Mouse (Mus musculus) liver, embryonic 14.5 days (tissue): ENCODE data around the gene Ppig. TPM values are rescaled to one million over a fixed set of nuclear protein-coding genes. Genes with fewer than 3 reads are reported as not detected.

Experiments
- ATAC-seq: fragments of 200-750 bp; cut with Nextera tagmentation; 2 replicates; pipeline ENCODE4 v1.8.0; 2017; ENCODE audit warnings: moderate number of reproducible peaks, mild to moderate bottlenecking, moderate library complexity; ENCODE audit not compliant: insufficient read depth
- DNase-seq, 3 experiments: peaks; one replicate each; pipeline ENCODE4 v3.0.0-alpha.2; 2012 to 2013; ENCODE audit warnings: low read depth in 3 of 3, low spot score in 3 of 3
- H3K27ac ChIP-seq: fragments of 300-500 bp; sonication (generic); 2 replicates; pipeline ENCODE4 v1.5.1; 2014; ENCODE audit warnings: moderate library complexity, mild to moderate bottlenecking, control low read depth, inconsistent platforms
- H3K27me3 ChIP-seq: fragments of 300-500 bp; sonication (generic); 2 replicates; pipeline ENCODE4 v1.6.1; 2014; ENCODE audit warnings: mild to moderate bottlenecking, low read length, moderate library complexity; ENCODE audit not compliant: control insufficient read depth, insufficient read depth
- H3K36me3 ChIP-seq: fragments of 300-500 bp; sonication (generic); replicated peaks from 2 replicates; pipeline ENCODE4 v1.6.1; 2014; ENCODE audit warnings: low read depth; ENCODE audit not compliant: control insufficient read depth, insufficient read depth
- H3K4me1 ChIP-seq, 2 experiments: fragments of 200-500 bp in 1 of 2; fragments of 300-500 bp in 1 of 2; sonication (generic) in 1 of 2; replicated peaks; 2 replicates each; pipeline ENCODE4 v1.6.1; 2012 to 2014; ENCODE audit warnings: antibody characterized with exemption in 1 of 2, inconsistent platforms in 1 of 2, low read length in 1 of 2; ENCODE audit not compliant: control insufficient read depth in 2 of 2, insufficient read depth in 2 of 2
- H3K4me2 ChIP-seq: fragments of 300-500 bp; sonication (generic); 2 replicates; pipeline ENCODE4 v1.6.1; 2014; ENCODE audit warnings: low read depth, mild to moderate bottlenecking, control low read depth, moderate library complexity
- H3K4me3 ChIP-seq, 2 experiments: fragments of 200-500 bp in 1 of 2; fragments of 300-500 bp in 1 of 2; sonication (generic) in 1 of 2; 2 replicates each; pipeline ENCODE4 v1.5.1; 2012 to 2014; ENCODE audit warnings: low read depth in 2 of 2, low read length in 2 of 2, mild to moderate bottlenecking in 2 of 2, control low read depth in 1 of 2, inconsistent platforms in 1 of 2, moderate library complexity in 1 of 2; ENCODE audit not compliant: insufficient read depth in 1 of 2
- H3K9ac ChIP-seq: fragments of 300-500 bp; sonication (generic); replicated peaks from 2 replicates; pipeline ENCODE4 v1.6.1; 2014; ENCODE audit warnings: mild to moderate bottlenecking, control low read depth, moderate library complexity
- H3K9me3 ChIP-seq: fragments of 300-500 bp; sonication (generic); 2 replicates; pipeline ENCODE4 v1.6.1; 2016; ENCODE audit warnings: low read length, mixed read lengths; ENCODE audit not compliant: control insufficient read depth
- CTCF ChIP-seq: IDR thresholded peaks from 2 replicates; pipeline ENCODE4 v1.5.1; 2016; ENCODE audit warnings: antibody characterized with exemption, low read depth, control low read depth
- EP300 ChIP-seq: IDR thresholded peaks from 2 replicates; pipeline ENCODE4 v1.6.1; 2016; ENCODE audit warnings: antibody characterized with exemption, low read depth
- WGBS: fragments of 180-500 bp; shearing (Covaris S2); extraction: QIAGEN DNeasy Blood & Tissue Kit; methylation state at CpG from one replicate; pipeline ENCODE4 v1.1.7; 2014; ENCODE audit not compliant: insufficient replicate concordance; 5-methylcytosine and 5-hydroxymethylcytosine counted together
- polyA plus RNA-seq, 2 experiments: library from polyadenylated mRNA; depleted of rRNA in 1 of 2; stranded (reverse) in 1 of 2; unstranded in 1 of 2; fragments of >200 nt; fragmentation: Nextera tagmentation in 1 of 2; extraction: Ambion mirVana in 1 of 2; gene quantifications; 2 replicates each; pipeline versions ENCODE4 v1.2.1 to v1.2.3; 2012 to 2014

The Ppig gene
- polyA plus RNA-seq, 2 experiments = 10.0 to 60.2 TPM

GRCm38 (mm10) chr2:69790285-69790684 is 67.9 kb downstream of the Ppig start:
- H3K9me3 ChIP-seq = no peaks in the 10 kb centered on the region
- H3K4me2 ChIP-seq = peak overlapping the region; percentile 96
- TF ChIP-seq CTCF (peak; percentile 98), EP300 (no peak)
- DNase-seq (peak; percentile 83 to 88 (median 84)), ATAC-seq (peak; percentile 66)
- no peaks in the 10 kb centered on the region for H3K27me3 ChIP-seq
- peak overlapping the region; percentile 81 for H3K9ac ChIP-seq
- WGBS = under 1% methylated on average over 10 of the region's 10 CpGs
- peak overlapping the region; percentile 62 to 71 for H3K4me3 ChIP-seq
- peak overlapping the region; percentile 61 for H3K27ac ChIP-seq
- H3K36me3 ChIP-seq = peaks cover 5% of the 10 kb centered on the region
- H3K4me1 ChIP-seq = peaks cover 4% of the 10 kb centered on the region in 2 experiments

- DNase-seq = no peak
- Histone ChIP-seq H3K27me3 (no peaks in the 10 kb centered on the region), H3K9me3 (no peaks in the 10 kb centered on the region), H3K4me2 (peak overlapping the region; percentile 96), H3K27ac (no peak overlapping the region), H3K4me1 (peaks cover 4% of the 10 kb centered on the region in 2 experiments), H3K4me3 (peak overlapping the region in 1 of 2 experiments; percentile 71; a peak in 1 of 4 replicates), H3K36me3 (peaks cover 9% of the 10 kb centered on the region), H3K9ac (no peak overlapping the region)
- ATAC-seq = no peak
- WGBS = 38% methylated on average over 4 of the region's 4 CpGs
- no peak for TF ChIP-seq EP300
- TF ChIP-seq CTCF = no peak
These were observed 68.4 kb downstream of the Ppig start for GRCm38 (mm10) chr2:69790722-69791121.

- Histone ChIP-seq H3K4me1 (peaks cover 3 to 23% of the 10 kb centered on the region in 2 experiments; a peak in 3 of 4 replicates), H3K9ac (peak overlapping the region; percentile 23), H3K4me2 (peak overlapping the region; percentile 64), H3K27ac (peak overlapping the region; percentile 17; the same call in 1 of the 2 replicates), H3K4me3 (peak overlapping the region; percentile 40 to 44; a peak in 3 of 4 replicates), H3K9me3 (no peaks in the 10 kb centered on the region), H3K36me3 (no peaks in the 10 kb centered on the region), H3K27me3 (no peaks in the 10 kb centered on the region)
- peak; percentile 98 for TF ChIP-seq CTCF
- TF ChIP-seq EP300 = no peak; the same call in 1 of the 2 replicates
- peak; percentile 64 to 70 (median 65) for DNase-seq
- WGBS = 17% methylated on average over 5 of the region's 5 CpGs
- peak; percentile 91 for ATAC-seq
These were observed 80.6 kb downstream of the Ppig start for GRCm38 (mm10) chr2:69802911-69803312.

Other genes with a start within 250 kb of the Ppig start
- gene Lrp2, start 136.5 kb upstream of the Ppig start, polyA plus RNA-seq (2012; rRNA removed) = 0.04 and 0.07 TPM in 2 replicates
- gene Lrp2, start 136.5 kb upstream of the Ppig start, polyA plus RNA-seq (2014; fragmentation: Nextera tagmentation; extraction: Ambion mirVana) = 0.10 and 0.11 TPM in 2 replicates
- 1.6 and 1.8 TPM in 2 replicates for gene Bbs5, start 75.4 kb upstream of the Ppig start, polyA plus RNA-seq (2012; rRNA removed)
- 3.2 and 3.4 TPM in 2 replicates for gene Bbs5, start 75.4 kb upstream of the Ppig start, polyA plus RNA-seq (2014; fragmentation: Nextera tagmentation; extraction: Ambion mirVana)
- gene Klhl41, start 52.4 kb upstream of the Ppig start, polyA plus RNA-seq (2012; rRNA removed) = 0.02 and 0.04 TPM in 2 replicates
- gene Klhl41, start 52.4 kb upstream of the Ppig start, polyA plus RNA-seq (2014; fragmentation: Nextera tagmentation; extraction: Ambion mirVana) = not detected in 2 replicates
- gene Fastkd1, start 9.0 kb upstream of the Ppig start, polyA plus RNA-seq (2012; rRNA removed) = 2.1 and 3.2 TPM in 2 replicates
- 3.5 and 4.6 TPM in 2 replicates for gene Fastkd1, start 9.0 kb upstream of the Ppig start, polyA plus RNA-seq (2014; fragmentation: Nextera tagmentation; extraction: Ambion mirVana)
- 0.06 and 0.18 TPM in 2 replicates for gene Ccdc173, start 67.0 kb downstream of the Ppig start, polyA plus RNA-seq (2012; rRNA removed)
- gene Ccdc173, start 67.0 kb downstream of the Ppig start, polyA plus RNA-seq (2014; fragmentation: Nextera tagmentation; extraction: Ambion mirVana) = 0.14 and 0.25 TPM in 2 replicates
- 2.6 and 9.2 TPM in 2 replicates for gene Phospho2, start 67.1 kb downstream of the Ppig start, polyA plus RNA-seq (2012; rRNA removed)
- gene Phospho2, start 67.1 kb downstream of the Ppig start, polyA plus RNA-seq (2014; fragmentation: Nextera tagmentation; extraction: Ambion mirVana) = 14.8 and 15.1 TPM in 2 replicates
- gene Klhl23, start 99.4 kb downstream of the Ppig start, polyA plus RNA-seq (2012; rRNA removed) = 8.0 and 12.0 TPM in 2 replicates
- gene Klhl23, start 99.4 kb downstream of the Ppig start, polyA plus RNA-seq (2014; fragmentation: Nextera tagmentation; extraction: Ambion mirVana) = 15.7 and 15.9 TPM in 2 replicates
- 26.2 and 76.5 TPM in 2 replicates for gene Ssb, start 139.0 kb downstream of the Ppig start, polyA plus RNA-seq (2012; rRNA removed)
- 161 and 170 TPM in 2 replicates for gene Ssb, start 139.0 kb downstream of the Ppig start, polyA plus RNA-seq (2014; fragmentation: Nextera tagmentation; extraction: Ambion mirVana)
- gene Mettl5, start 163.1 kb downstream of the Ppig start, polyA plus RNA-seq (2012; rRNA removed) = 5.7 and 9.4 TPM in 2 replicates
- gene Mettl5, start 163.1 kb downstream of the Ppig start, polyA plus RNA-seq (2014; fragmentation: Nextera tagmentation; extraction: Ambion mirVana) = 33.2 and 35.4 TPM in 2 replicates
- 6.4 and 8.0 TPM in 2 replicates for gene Ubr3, start 174.7 kb downstream of the Ppig start, polyA plus RNA-seq (2012; rRNA removed)
- 5.8 and 5.9 TPM in 2 replicates for gene Ubr3, start 174.7 kb downstream of the Ppig start, polyA plus RNA-seq (2014; fragmentation: Nextera tagmentation; extraction: Ambion mirVana)